Mouse (Mus musculus) intestine, embryonic 15.5 days (tissue): ENCODE data around the gene Dhx9. TPM values are rescaled to one million over a fixed set of nuclear protein-coding genes. Genes with fewer than 3 reads are reported as not detected.
"Not testable (repeated sequence)": the region's sequence is repeated elsewhere in the genome, so short reads cannot be mapped to it uniquely, and the experiment has no call there.

ENCODE experiments used
- ATAC-seq: fragments of 200-750 bp; cut with Nextera tagmentation; 2 replicates; pipeline ENCODE4 v1.8.0; 2017; ENCODE audit warnings: moderate TSS enrichment, moderate library complexity
- H3K27ac ChIP-seq: fragments of 300-500 bp; sonication (generic); 2 replicates; pipeline ENCODE4 v1.5.1; 2015; ENCODE audit warnings: mild to moderate bottlenecking, inconsistent platforms
- H3K27me3 ChIP-seq: fragments of 300-500 bp; sonication (generic); replicated peaks from 2 replicates; pipeline ENCODE4 v1.6.1; 2015; ENCODE audit warnings: inconsistent platforms
- H3K36me3 ChIP-seq: fragments of 300-500 bp; sonication (generic); 2 replicates; pipeline ENCODE4 v1.6.1; 2015; ENCODE audit warnings: inconsistent platforms
- H3K4me1 ChIP-seq: fragments of 300-500 bp; sonication (generic); replicated peaks from 2 replicates; pipeline ENCODE4 v1.6.1; 2015; ENCODE audit warnings: inconsistent platforms
- H3K4me2 ChIP-seq: fragments of 300-500 bp; sonication (generic); replicated peaks from 2 replicates; pipeline ENCODE4 v1.6.1; 2015; ENCODE audit warnings: mild to moderate bottlenecking, inconsistent platforms
- H3K4me3 ChIP-seq: fragments of 300-500 bp; sonication (generic); replicated peaks from 2 replicates; pipeline ENCODE4 v1.5.1; 2015; ENCODE audit warnings: inconsistent platforms
- H3K9ac ChIP-seq: fragments of 300-500 bp; sonication (generic); 2 replicates; pipeline ENCODE4 v1.6.1; 2015; ENCODE audit warnings: inconsistent platforms
- H3K9me3 ChIP-seq: fragments of 300-500 bp; sonication (generic); 2 replicates; pipeline ENCODE4 v1.6.1; 2016; ENCODE audit warnings: inconsistent platforms
- WGBS: fragments of 180-500 bp; shearing (Covaris S2); methylation state at CpG from one replicate; pipeline ENCODE4 v1.1.7; 2015; 5-methylcytosine and 5-hydroxymethylcytosine counted together
- polyA plus RNA-seq: library from polyadenylated mRNA; unstranded; fragments of >200 nt; fragmentation: Nextera tagmentation; extraction: Ambion mirVana; gene quantifications from 2 replicates; pipeline ENCODE4 v1.2.1, GENCODE M21; 2015

Gene Dhx9
- 26.6 and 30.6 TPM in 2 replicates for polyA plus RNA-seq

DNA sequence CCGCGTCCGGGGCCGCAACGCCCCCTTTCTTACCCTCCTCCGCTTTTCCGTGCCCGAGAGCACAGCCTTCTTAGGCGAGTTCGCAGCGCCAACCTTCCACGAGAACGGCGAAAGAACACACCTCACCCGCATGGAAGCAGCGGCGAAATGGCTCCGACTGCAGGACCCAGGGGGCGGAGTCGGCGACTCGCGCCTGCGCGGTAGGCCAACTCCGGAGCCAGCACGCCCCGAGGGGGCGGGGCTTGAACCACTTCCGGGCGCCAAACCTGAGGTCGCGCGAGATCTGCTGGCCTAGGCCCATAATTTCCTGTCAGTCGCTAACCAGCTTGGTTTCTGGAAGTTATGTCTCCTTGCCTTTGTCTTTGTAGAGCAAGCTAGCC is at the start of gene Dhx9:
TSS of gene Dhx9 (minus strand) at position 161 of the 380 bp plus-strand sequence.
- H3K36me3 ChIP-seq, result no peaks in the 10 kb centered on the region
- no peaks in the 10 kb centered on the region for H3K9me3 ChIP-seq
- ATAC-seq, result peak; percentile 92
- under 1% methylated on average over 35 of the region's 35 CpGs for WGBS
- 0 out of 2 replicates have a peak, but pooled peaks cover 5% of the 10 kb centered on the region for H3K4me1 ChIP-seq
- peak within 1 kb of the TSS; percentile 90 for H3K27ac ChIP-seq
- no peaks in the 10 kb centered on the region for H3K27me3 ChIP-seq
- peak within 1 kb of the TSS; percentile 64 for H3K4me2 ChIP-seq
- H3K9ac ChIP-seq, result peak within 1 kb of the TSS; percentile 100
- peak within 1 kb of the TSS; percentile 100 for H3K4me3 ChIP-seq

DNA sequence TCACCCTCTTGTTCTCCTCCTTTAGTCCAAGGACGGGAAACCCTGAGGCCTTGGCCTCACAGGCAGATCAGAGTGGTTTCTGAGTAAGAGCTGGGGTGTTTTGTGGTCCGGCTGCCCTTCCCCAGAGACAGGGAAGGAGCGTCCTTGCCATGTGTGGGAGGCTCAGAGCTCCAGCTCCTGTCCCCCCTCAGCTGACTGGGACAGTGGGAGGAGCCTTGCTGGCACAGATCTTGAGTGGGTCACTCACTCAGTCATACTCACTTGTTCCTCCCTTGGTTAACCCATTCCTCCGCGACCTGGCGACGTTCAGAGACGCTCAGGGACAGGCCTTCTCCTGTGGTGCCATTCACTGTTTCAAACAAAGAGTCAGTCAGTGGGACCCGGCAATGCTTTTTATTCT is 48.2 kb upstream of the Dhx9 start:
- Histone ChIP-seq H3K9me3 (no peaks in the 10 kb centered on the region), H3K4me3 (no peak overlapping the region), H3K4me1 (0 out of 2 replicates have a peak, but pooled peaks cover 10% of the 10 kb centered on the region), H3K36me3 (no peaks in the 10 kb centered on the region), H3K27me3 (no peaks in the 10 kb centered on the region), H3K9ac (no peak overlapping the region), H3K27ac (no peak overlapping the region), H3K4me2 (no peak overlapping the region)
- ATAC-seq, result no peak
- WGBS, result 67% methylated on average over 9 of the region's 9 CpGs

DNA sequence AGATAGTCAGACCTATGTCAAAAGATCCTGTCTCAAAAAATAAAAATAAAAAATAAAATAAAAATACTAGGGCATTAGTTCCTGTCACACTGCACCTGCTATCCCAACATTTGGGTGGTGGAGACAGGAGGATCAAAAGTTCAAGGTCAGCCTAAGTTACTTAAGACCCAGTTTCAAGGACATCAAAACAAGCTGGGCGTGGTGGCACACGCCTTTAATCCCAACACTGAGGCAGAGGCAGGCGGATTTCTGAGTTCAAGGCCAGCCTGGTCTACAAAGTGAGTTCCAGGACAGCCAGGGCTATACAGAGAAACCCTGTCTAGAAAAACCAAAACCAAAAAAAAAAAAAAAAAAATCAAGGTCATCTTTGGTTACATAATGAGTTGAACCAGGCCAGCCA is 45.4 kb upstream of the Dhx9 start:
- H3K4me1 ChIP-seq, H3K36me3 ChIP-seq, H3K27me3 ChIP-seq, H3K9ac ChIP-seq, H3K9me3 ChIP-seq, H3K4me3 ChIP-seq: not testable (repeated sequence)
- 92% methylated on average over 3 of the region's 3 CpGs for WGBS
- ATAC-seq, result peak; percentile 37
- peak overlapping the region; percentile 59; the same call in 1 of the 2 replicates for H3K4me2 ChIP-seq
- H3K27ac ChIP-seq, result peak overlapping the region; percentile 61; the same call in 1 of the 2 replicates

DNA sequence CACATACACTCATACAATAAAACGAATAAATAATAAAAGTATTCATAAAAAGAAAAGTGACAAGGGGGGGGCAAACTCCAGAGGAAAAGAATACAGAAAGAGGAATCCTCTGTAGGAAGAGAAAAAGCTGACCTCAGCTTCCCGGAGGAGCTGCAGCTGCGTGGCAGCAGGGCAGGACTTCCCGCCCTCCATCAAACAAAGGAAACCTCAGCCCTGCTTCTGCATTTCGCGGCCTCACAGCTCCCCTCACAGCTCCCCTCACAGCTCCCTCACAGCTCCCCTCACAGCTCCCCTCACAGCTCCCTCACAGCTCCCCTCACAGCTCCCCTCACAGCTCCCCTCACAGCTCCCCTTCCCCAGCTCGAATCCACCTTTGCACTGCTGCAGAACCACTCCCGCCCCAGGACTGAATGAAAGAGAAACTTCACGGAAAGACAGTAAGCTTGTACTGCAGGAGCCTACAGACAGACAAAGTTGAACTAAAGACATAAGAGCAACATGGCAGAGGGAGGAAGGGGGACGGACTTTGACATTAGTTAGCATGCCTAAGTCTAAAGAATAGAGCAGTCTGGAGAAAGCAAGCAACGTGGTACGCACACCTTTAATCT is 44.9 kb upstream of the Dhx9 start:
- H3K4me3 ChIP-seq, result no peak overlapping the region; the same call in 1 of the 2 replicates
- H3K4me1 ChIP-seq, result 0 out of 2 replicates have a peak, but pooled peaks cover 10% of the 10 kb centered on the region
- peak; percentile 79 for ATAC-seq
- H3K27ac ChIP-seq, result peak overlapping the region; percentile 61
- H3K4me2 ChIP-seq, result peak overlapping the region; percentile 59
- no peaks in the 10 kb centered on the region for H3K9me3 ChIP-seq
- H3K27me3 ChIP-seq, result no peaks in the 10 kb centered on the region
- no peaks in the 10 kb centered on the region for H3K36me3 ChIP-seq
- 18% methylated on average over 12 of the region's 12 CpGs for WGBS
- peak overlapping the region; percentile 39 for H3K9ac ChIP-seq

DNA sequence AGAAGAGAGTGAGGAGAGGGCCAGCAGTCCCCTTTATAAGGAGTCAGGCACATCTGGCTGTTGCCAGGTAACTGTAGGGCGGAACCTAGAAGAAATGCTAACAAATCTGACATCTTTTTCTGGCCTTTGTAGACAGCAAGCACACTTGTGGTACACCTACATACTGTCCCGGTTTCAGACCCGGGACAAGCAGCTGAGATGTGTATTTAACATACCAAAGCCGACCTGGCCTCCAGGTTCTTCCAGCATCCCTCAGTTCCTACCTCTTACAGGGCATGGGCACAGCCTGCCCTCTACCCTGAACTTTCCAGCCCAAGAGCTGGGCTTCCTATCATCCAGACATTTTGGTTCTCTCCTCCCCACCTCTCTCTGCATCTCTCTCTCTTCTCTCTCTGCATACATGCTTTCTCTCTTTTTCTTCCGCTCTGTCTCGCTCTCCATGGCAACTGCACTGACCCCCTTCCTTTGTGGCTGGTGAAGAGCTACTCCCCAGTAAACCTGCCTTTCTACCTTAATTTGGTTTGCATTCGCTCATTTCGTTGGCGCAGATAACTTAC is 44.3 kb upstream of the Dhx9 start:
- ATAC-seq, result peak; percentile 34; the same call in 1 of the 2 replicates
- Histone ChIP-seq H3K4me2 (peak overlapping the region; percentile 59), H3K9me3 (no peaks in the 10 kb centered on the region), H3K9ac (no peak overlapping the region), H3K27me3 (no peaks in the 10 kb centered on the region), H3K27ac (0 out of 2 replicates have a peak overlapping the region, but pooled peaks have one; percentile 61), H3K4me3 (no peak overlapping the region), H3K36me3 (no peaks in the 10 kb centered on the region), H3K4me1 (0 out of 2 replicates have a peak, but pooled peaks cover 10% of the 10 kb centered on the region)
- WGBS, result 32% methylated on average over 9 of the region's 9 CpGs

DNA sequence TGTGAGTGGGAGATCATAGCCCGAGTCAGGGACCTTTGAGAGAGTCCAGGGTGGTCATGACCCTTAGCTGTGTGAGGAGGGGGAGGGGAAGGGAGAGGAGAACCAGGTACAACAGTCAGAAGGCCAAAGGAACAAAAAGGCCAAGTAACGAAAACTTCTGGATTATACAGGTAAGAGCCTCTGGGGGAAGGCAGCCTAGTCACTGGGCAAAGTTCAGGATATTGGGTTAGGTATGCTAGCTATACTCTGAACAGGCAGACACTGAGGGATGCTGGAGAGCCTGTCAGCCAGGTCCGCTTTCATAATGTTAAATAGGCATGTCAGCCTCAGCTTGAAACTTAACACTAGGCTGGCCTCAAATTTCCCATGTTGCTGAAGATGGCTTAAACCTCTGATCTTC is 34.7 kb upstream of the Dhx9 start:
- H3K27ac ChIP-seq, result no peak overlapping the region
- WGBS, result 42% methylated on average over 3 of the region's 3 CpGs

DNA sequence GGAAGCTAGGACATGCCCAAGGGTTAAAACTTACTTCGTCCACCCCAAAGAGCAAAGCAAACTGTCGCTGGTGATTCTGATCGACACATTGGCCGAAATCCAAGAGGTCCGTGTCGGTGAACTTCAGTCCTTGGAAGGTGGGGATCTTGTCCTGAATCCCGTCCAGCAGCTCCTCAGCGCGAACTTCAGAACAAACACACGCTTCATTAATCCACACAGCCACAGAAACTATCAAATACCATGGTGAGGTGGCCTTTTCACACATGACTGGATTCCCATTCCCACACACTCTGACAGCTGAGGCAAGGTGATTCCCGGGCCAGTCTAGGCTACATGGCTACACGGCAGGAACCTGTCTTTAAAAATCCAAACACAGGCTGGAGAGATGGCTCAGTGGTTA is 27.9 kb upstream of the Dhx9 start:
- H3K9me3 ChIP-seq, result no peaks in the 10 kb centered on the region
- H3K36me3 ChIP-seq, result no peaks in the 10 kb centered on the region
- no peak overlapping the region for H3K4me2 ChIP-seq
- no peaks in the 10 kb centered on the region for H3K4me1 ChIP-seq
- ATAC-seq, result no peak
- H3K27ac ChIP-seq, result no peak overlapping the region
- H3K27me3 ChIP-seq, result no peaks in the 10 kb centered on the region
- H3K4me3 ChIP-seq, result no peak overlapping the region
- WGBS, result 84% methylated on average over 12 of the region's 12 CpGs
- no peak overlapping the region for H3K9ac ChIP-seq

More for the DNA sequence above, 34.7 kb upstream of the Dhx9 start:
- H3K9ac ChIP-seq, result no peak overlapping the region
- no peaks in the 10 kb centered on the region for H3K27me3 ChIP-seq
- no peak for ATAC-seq
- no peaks in the 10 kb centered on the region for H3K36me3 ChIP-seq
- H3K4me2 ChIP-seq, result no peak overlapping the region
- no peaks in the 10 kb centered on the region for H3K4me1 ChIP-seq
- H3K4me3 ChIP-seq, result no peak overlapping the region
- H3K9me3 ChIP-seq, result no peaks in the 10 kb centered on the region

DNA sequence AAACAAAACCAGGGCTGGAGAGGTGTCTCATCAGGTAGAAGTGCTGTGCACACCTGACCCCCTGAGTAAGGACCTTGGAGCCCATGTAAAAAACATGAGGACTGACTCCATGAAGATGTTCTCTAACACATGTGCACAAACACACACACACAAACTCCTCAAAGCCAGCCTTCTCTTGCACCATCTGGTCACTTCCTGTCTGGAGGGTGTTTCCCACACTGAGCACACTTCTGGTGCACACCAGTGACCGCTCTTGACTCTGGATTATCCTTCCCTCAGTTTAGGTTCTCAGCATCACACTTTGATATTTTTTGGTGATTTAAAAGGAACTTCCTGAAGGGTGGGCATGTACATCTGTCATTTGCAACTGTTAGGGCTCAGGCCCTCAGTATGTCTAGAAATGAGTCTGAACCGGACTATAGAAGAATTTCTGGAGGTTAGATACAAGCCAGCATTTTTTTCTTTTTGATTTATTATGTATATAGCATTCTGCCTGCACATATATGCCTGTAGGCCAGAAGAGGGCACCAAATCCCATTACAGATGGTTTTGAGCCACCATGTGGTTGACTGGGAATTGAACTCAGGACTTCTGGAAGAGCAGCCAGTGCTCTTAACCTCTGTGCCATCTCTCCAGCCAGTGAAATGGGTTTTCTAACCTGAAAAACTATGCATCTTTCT is 23.0 kb upstream of the Dhx9 start:
- no peak overlapping the region for H3K9ac ChIP-seq
- H3K4me3 ChIP-seq, result no peak overlapping the region
- H3K4me1 ChIP-seq, result no peaks in the 10 kb centered on the region
- WGBS, result 49% methylated on average over 2 of the region's 2 CpGs
- H3K4me2 ChIP-seq, result no peak overlapping the region
- H3K9me3 ChIP-seq, result no peaks in the 10 kb centered on the region
- no peak overlapping the region for H3K27ac ChIP-seq
- H3K27me3 ChIP-seq, result no peaks in the 10 kb centered on the region
- no peak for ATAC-seq
- H3K36me3 ChIP-seq, result no peaks in the 10 kb centered on the region

DNA sequence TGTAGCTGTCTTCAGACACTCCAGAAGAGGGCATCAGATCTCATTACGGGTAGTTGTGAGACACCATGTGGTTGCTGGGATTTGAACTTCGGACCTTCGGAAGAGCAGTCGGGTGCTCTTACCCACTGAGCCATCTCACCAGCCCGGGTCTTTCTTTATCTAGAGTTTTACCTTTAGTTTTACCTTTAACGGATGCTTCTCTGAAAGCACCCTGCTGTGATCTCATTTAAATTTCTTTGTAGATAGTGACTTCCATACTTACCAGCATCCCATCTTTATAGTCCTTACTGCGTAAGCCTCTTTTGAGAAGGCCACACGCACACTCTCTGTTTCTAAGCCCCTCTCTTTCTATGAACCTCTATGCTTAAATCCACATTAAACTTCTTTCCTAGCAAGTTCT is 22.1 kb upstream of the Dhx9 start:
- not testable (repeated sequence) for H3K27me3 ChIP-seq, H3K9ac ChIP-seq, H3K9me3 ChIP-seq, H3K4me3 ChIP-seq, ATAC-seq, H3K36me3 ChIP-seq, H3K4me2 ChIP-seq, H3K4me1 ChIP-seq, H3K27ac ChIP-seq
- 67% methylated on average over 8 of the region's 8 CpGs for WGBS

DNA sequence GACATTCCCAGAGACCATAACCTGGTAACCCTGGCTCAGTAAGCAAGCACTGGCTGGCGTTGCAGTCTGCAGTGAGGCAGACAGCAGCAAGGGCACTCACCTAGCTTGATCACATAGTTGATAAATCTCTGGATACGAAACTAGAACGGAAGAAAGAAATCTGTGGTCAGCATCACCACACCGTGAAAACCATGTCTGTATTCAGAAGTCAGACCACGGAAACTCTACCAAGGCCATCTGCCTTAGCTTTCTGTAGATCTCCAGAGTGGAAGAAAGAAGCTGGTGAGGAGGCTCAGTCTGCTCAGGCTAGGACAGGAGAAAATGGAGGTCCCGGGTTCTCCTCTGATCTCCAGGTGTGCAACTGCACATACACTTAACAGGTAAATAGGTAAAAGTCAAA is 21.6 kb upstream of the Dhx9 start:
- Histone ChIP-seq H3K9me3 (no peaks in the 10 kb centered on the region), H3K36me3 (no peaks in the 10 kb centered on the region), H3K4me2 (no peak overlapping the region), H3K4me3 (no peak overlapping the region), H3K27ac (no peak overlapping the region), H3K9ac (no peak overlapping the region), H3K27me3 (no peaks in the 10 kb centered on the region), H3K4me1 (no peaks in the 10 kb centered on the region)
- ATAC-seq, result no peak
- 85% methylated on average over 6 of the region's 6 CpGs for WGBS

DNA sequence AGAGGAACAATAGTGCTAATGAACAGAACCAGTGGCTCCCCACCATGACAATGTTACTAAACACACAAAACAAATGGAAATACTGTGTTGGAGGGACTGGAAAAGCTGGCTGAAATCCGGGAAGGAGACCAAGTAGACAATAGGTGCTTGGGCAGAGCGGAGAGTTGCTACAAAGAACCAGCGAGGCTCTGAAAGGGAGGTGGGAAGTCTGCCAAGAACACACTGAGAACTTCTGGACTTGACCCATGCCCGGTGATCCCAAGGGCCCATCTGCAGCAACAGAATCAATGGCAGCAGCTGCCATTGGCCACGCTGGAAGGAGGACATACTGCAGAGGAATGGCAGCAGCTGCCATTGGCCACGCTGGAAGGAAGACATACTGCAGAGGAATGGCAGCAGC is 18.8 kb upstream of the Dhx9 start:
- H3K36me3 ChIP-seq, result no peaks in the 10 kb centered on the region
- H3K4me1 ChIP-seq, result no peaks in the 10 kb centered on the region
- ATAC-seq, result no peak
- H3K9ac ChIP-seq, result no peak overlapping the region
- 84% methylated on average over 6 of the region's 6 CpGs for WGBS
- H3K27me3 ChIP-seq, result no peaks in the 10 kb centered on the region
- no peak overlapping the region for H3K4me3 ChIP-seq
- H3K9me3 ChIP-seq, result no peaks in the 10 kb centered on the region
- no peak overlapping the region for H3K4me2 ChIP-seq
- H3K27ac ChIP-seq, result no peak overlapping the region

DNA sequence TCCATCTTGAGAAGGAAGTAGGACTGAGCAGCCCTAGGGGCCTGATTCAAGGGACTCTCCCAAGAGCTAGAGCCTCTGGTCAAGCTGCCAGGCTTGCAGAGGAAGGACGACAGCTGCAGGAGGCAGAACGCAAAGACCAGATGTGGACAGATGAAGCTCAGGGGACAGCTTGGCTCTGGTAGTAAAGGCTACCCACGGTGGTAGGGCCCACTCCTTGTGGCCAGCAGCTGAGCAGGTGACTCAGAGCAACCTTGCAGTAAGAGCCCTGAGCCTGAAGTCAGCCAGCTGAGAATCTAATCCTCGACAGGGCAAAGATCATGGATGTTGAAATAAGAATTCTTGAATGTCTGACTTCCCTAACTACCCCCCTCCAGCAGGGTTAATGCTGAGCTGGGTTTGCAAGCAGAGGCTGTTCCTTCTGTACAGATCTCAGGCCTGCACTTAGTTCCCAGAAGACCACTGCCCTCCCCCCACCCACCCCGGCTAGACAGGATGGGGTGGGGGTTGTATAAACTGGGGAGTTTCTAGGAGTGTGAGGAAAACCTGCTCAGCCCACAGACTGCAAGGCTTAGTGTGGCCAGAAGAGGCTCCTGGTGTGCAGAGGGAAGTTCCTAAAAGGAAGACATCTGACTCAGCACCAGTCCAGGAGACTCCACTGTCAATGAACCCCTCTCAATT is 14.3 kb upstream of the Dhx9 start:
- Histone ChIP-seq H3K4me3 (no peak overlapping the region), H3K4me2 (no peak overlapping the region), H3K9ac (no peak overlapping the region), H3K9me3 (no peaks in the 10 kb centered on the region), H3K27me3 (no peaks in the 10 kb centered on the region), H3K36me3 (no peaks in the 10 kb centered on the region), H3K4me1 (no peaks in the 10 kb centered on the region), H3K27ac (peak overlapping the region; percentile 42; the same call in 1 of the 2 replicates)
- 35% methylated on average over 5 of the region's 5 CpGs for WGBS
- ATAC-seq, result peak; percentile 86
